Mouse (Mus musculus): ENCODE data around the gene Degs2.

DNA sequence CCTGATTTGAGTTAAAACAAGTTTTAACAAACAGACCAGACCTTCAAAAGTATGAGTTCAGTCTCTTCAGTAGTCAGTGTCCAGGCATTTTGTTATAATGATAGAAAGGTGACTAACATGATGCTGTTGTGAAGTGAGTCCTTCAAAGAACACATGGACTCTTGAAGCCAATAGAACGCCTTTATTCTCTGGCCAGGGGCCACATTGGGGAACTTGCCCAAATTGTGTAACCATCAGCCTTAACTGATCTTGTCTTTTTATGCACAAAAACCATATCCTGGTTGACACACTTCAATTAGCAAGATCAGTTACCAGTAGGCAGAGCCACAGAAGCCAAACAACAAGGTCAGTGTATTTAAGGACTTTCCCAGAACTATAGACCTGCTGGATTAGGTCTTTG, 72.6 kb downstream of the Degs2 start:
- no peak for TF ChIP-seq CTCF (IDR thresholded peaks at IDR 0.05; ENCODE audit: borderline replicate concordance, insufficient read depth, low read length)
- no peak for TF ChIP-seq POLR2A (IDR thresholded peaks at IDR 0.05; ENCODE audit: low read depth, low read length)
